Mouse (Mus musculus): ENCODE data around the gene Gm47841. TPM values are rescaled to one million over a fixed set of nuclear protein-coding genes. Genes with fewer than 3 reads are reported as not detected.

The Gm47841 gene
- total and polyA plus RNA-seq, 3 experiments = not detected

- H3K4me3 ChIP-seq (ENCODE audit: control insufficient read depth in 1 of 2, insufficient read depth in 1 of 2, low read depth in 2 of 2, low read length in 2 of 2) = no peak overlapping the region
- no peaks in the 10 kb centered on the region for H3K79me2 ChIP-seq (ENCODE audit: control insufficient read depth, insufficient read depth, low read length, poor library complexity)
- no peak overlapping the region for H3K27ac ChIP-seq (ENCODE audit: control insufficient read depth, low read depth, low read length)
- H3K9me3 ChIP-seq (replicated peaks; ENCODE audit: insufficient read depth, low read length) = no peaks in the 10 kb centered on the region
- DNase-seq (ENCODE audit: low read depth, low spot score) = no peak
- no peaks in the 10 kb centered on the region for H3K36me3 ChIP-seq (ENCODE audit: control insufficient read depth in 1 of 2, insufficient read depth in 2 of 2, low read length in 2 of 2)
- no peaks in the 10 kb centered on the region for H3K4me1 ChIP-seq (ENCODE audit: control insufficient read depth in 1 of 2, insufficient read depth in 2 of 2, low read length in 2 of 2)
- H3K27me3 ChIP-seq (ENCODE audit: control insufficient read depth in 1 of 2, insufficient read depth in 2 of 2, low read length in 2 of 2) = peaks cover 8 to 20% of the 10 kb centered on the region in 2 experiments
- no peak overlapping the region for H3K9ac ChIP-seq (ENCODE audit: control insufficient read depth, low read depth, low read length, poor library complexity, severe bottlenecking)
- no peak for TF ChIP-seq MYB (IDR thresholded peaks at IDR 0.05; ENCODE audit: low read depth, low read length)
Measured at GRCm38 (mm10) chr15:101068029-101068428, 20.8 kb upstream of the Gm47841 start.

GRCm38 (mm10) chr15:101066920-101067696 lies 19.9 kb upstream of the Gm47841 start:
- Histone ChIP-seq H3K79me2 (ENCODE audit: control insufficient read depth, insufficient read depth, low read length, poor library complexity) (no peaks in the 10 kb centered on the region), H3K4me3 (ENCODE audit: control insufficient read depth in 1 of 2, insufficient read depth in 1 of 2, low read depth in 2 of 2, low read length in 2 of 2) (no peak overlapping the region), H3K4me1 (ENCODE audit: control insufficient read depth in 1 of 2, insufficient read depth in 2 of 2, low read length in 2 of 2) (no peaks in the 10 kb centered on the region), H3K27me3 (ENCODE audit: control insufficient read depth in 1 of 2, insufficient read depth in 2 of 2, low read length in 2 of 2) (peaks cover 7 to 19% of the 10 kb centered on the region in 2 experiments), H3K27ac (ENCODE audit: control insufficient read depth, low read depth, low read length) (no peak overlapping the region), H3K9ac (ENCODE audit: control insufficient read depth, low read depth, low read length, poor library complexity, severe bottlenecking) (no peak overlapping the region), H3K9me3 (replicated peaks; ENCODE audit: insufficient read depth, low read length) (no peaks in the 10 kb centered on the region), H3K36me3 (ENCODE audit: control insufficient read depth in 1 of 2, insufficient read depth in 2 of 2, low read length in 2 of 2) (no peaks in the 10 kb centered on the region)
- TF ChIP-seq CTCF (IDR thresholded peaks at IDR 0.05 in 2 of 3, conservative IDR thresholded peaks at IDR 0.05 in 1 of 3; ENCODE audit: control insufficient read depth in 1 of 3, insufficient read depth in 1 of 3, low read depth in 2 of 3, low read length in 3 of 3, poor library complexity in 1 of 3, severe bottlenecking in 1 of 3) = no peak
- no peak for DNase-seq (ENCODE audit: low read depth, low spot score)

GRCm38 (mm10) chr15:101066364-101066847 lies 19.2 kb upstream of the Gm47841 start:
- Histone ChIP-seq H3K27ac (ENCODE audit: control insufficient read depth, low read depth, low read length) (no peak overlapping the region), H3K36me3 (ENCODE audit: control insufficient read depth in 1 of 2, insufficient read depth in 2 of 2, low read length in 2 of 2) (no peaks in the 10 kb centered on the region), H3K4me1 (ENCODE audit: control insufficient read depth in 1 of 2, insufficient read depth in 2 of 2, low read length in 2 of 2) (no peaks in the 10 kb centered on the region), H3K27me3 (ENCODE audit: control insufficient read depth in 1 of 2, insufficient read depth in 2 of 2, low read length in 2 of 2) (peaks cover 6 to 16% of the 10 kb centered on the region in 2 experiments), H3K9me3 (replicated peaks; ENCODE audit: insufficient read depth, low read length) (no peaks in the 10 kb centered on the region), H3K4me3 (ENCODE audit: control insufficient read depth in 1 of 2, insufficient read depth in 1 of 2, low read depth in 2 of 2, low read length in 2 of 2) (no peak overlapping the region), H3K9ac (ENCODE audit: control insufficient read depth, low read depth, low read length, poor library complexity, severe bottlenecking) (no peak overlapping the region), H3K79me2 (ENCODE audit: control insufficient read depth, insufficient read depth, low read length, poor library complexity) (no peaks in the 10 kb centered on the region)
- TF ChIP-seq ELF1 (IDR thresholded peaks at IDR 0.05; ENCODE audit: low read depth, low read length) (no peak), GABPA (IDR thresholded peaks at IDR 0.05; ENCODE audit: low read depth, low read length) (no peak), POLR2A (IDR thresholded peaks at IDR 0.05; ENCODE audit: control insufficient read depth in 1 of 2, insufficient read depth in 1 of 2, low read depth in 1 of 2, low read length in 2 of 2, poor library complexity in 1 of 2) (no peak), POLR2AphosphoS5 (IDR thresholded peaks at IDR 0.05; ENCODE audit: borderline replicate concordance, low read depth, low read length) (no peak), USF2 (IDR thresholded peaks at IDR 0.05; ENCODE audit: borderline replicate concordance in 1 of 2, insufficient read depth in 1 of 2, low read depth in 1 of 2, low read length in 2 of 2) (no peak), USF1 (IDR thresholded peaks at IDR 0.05; ENCODE audit: low read depth, low read length) (no peak)
- no peak for DNase-seq (ENCODE audit: low read depth, low spot score)
